Mouse (Mus musculus) left cerebral cortex, postnatal 10 days (tissue): ENCODE measurements at regions not wholly inside any gene's neighbourhood (a gene's known extent, or its start where the extent isn't known, plus 50 kb on each side); places are given as distances from the start of the nearest gene placed in this dataset.

Experiments used
- DNase-seq, 2 experiments: peaks; one replicate each; pipeline ENCODE4 v3.0.0; 2021 to 2022; ENCODE audit warnings: low spot score in 2 of 2, mixed read lengths in 1 of 2; ENCODE audit errors: extremely low spot score in 1 of 2
- intact Hi-C: fragments of 180-260 bp; cut with DNase I; formaldehyde crosslinking; loops from one replicate; pipeline ENCODE4 v1.15.1; 2025

DNA sequence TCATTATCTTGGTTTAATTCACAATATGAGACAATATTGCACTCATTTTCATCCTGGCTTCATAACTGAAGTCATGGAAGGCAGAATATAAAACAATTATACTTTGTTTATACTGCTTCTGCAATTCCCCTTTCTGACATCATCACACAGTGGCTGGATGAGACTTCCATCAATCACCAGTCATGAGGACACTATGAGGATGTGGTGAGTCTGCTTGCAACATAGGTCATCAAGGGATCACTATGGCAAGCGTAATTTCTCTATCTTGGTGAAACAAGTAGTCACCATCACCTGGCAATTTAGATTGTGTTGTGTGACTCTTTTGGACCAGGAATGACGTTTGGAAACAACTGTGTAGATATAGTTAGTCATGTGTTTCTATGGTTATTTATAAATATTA lies 134.6 kb downstream of the Hao1 start:
- intact Hi-C loops = no loop called here

GRCm38 (mm10) chr2:134399564-134399963 lies 154.6 kb downstream of the Hao1 start:
- no peak for DNase-seq
- intact Hi-C loops = no loop called here

More for the DNA sequence above, 134.6 kb downstream of the Hao1 start:
- DNase-seq = no peak

DNA sequence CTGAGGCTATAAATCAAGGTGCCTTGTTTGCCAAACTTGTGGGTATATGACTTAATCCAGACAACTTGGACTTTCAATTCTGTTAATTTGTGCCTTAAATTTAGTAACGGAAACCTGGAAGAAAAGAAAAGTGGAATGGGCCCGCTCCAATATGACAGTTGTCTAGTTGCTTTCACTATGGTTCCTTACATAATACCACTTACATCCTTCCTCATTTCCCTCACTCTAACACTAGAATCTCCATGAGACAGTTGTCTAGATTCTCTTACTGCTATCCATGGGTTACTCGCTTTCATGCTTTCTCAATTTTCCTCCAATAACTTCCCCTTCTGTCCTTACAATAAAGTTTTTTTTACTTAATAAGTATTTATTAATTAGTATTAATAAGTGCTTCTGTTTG lies 160.7 kb downstream of the Hao1 start:
- intact Hi-C loops = no loop called here

GRCm38 (mm10) chr2:134375116-134375515 lies 179.1 kb downstream of the Hao1 start:
- intact Hi-C loops = no loop called here
- peak in 1 of 2 experiments; percentile 13 for DNase-seq

More for the DNA sequence above, 160.7 kb downstream of the Hao1 start:
- DNase-seq = no peak

GRCm38 (mm10) chr2:134350894-134351501 lies 203.2 kb downstream of the Hao1 start:
- peak in 1 of 2 experiments; percentile 3 for DNase-seq
- intact Hi-C loops = no loop called here

DNA sequence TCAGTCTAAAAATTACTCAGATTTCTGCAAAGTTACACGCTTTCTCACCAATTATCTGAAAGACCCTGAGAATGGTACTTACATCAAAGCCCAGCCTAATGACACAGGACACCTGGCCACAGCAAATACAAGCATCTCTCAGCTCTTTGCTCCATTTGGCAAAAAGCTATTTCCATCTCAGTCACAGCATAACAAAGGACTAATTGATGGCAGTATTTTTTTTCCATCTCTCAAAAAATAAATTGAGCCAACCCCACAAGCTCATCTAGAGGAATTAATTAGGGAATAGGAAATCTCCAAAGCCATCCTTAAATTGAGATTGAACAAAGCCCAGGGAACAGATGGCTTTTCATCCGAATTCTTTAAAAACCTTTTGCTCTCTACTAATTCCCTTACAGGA lies 203.7 kb downstream of the Hao1 start:
- no peak for DNase-seq
- intact Hi-C loops = no loop called here

- intact Hi-C loops = no loop called here
- DNase-seq = no peak
Observed at GRCm38 (mm10) chr2:134342515-134343140, 211.5 kb downstream of the Hao1 start.

DNA sequence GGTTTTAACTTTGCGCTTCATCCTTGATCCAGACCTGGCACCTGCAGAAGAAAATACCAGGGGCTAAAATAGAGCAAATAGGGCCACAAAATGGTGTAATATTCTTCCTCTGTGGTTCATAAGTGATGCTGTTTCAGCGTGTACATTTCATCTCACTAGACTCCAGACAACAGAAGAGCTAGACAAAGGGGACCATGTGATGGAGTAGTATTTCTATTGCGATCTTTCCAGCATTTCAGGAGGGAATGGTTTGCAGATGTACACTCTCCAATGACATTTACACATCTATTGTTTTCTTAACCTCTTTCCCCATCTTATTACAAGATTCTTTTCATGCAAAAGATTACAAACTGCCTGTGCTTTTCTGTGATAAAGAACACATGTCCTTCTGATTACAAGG lies 246.1 kb downstream of the Hao1 start:
- intact Hi-C loops = no loop called here
- no peak for DNase-seq

DNA sequence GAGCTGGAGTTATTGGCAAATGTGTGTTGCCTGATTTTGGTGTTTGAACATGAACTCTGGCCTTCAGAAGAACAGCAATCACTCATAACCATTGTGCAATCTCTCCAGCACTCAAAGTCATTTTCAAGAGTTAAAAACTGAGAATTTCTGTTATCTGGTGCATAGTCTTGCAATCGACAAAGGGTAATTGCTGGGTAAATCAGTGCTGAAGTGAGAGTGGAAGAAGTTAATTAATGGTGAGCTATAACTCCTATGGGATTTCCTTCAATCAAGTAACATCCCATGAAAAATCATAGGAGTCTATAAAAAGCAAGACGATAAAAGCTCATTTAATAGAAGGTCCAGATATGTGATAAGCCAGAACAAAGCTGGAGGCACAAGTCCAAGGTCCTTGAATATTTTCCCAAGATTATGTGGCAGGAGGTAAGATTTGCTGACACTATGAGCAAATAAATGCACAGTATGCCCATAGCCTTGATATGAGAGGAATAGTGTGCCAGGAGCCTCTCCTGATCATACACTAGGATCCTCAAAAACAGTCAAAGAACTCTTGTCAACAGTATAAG lies 264.0 kb downstream of the Hao1 start:
- intact Hi-C loops = no loop called here
- no peak for DNase-seq

DNA sequence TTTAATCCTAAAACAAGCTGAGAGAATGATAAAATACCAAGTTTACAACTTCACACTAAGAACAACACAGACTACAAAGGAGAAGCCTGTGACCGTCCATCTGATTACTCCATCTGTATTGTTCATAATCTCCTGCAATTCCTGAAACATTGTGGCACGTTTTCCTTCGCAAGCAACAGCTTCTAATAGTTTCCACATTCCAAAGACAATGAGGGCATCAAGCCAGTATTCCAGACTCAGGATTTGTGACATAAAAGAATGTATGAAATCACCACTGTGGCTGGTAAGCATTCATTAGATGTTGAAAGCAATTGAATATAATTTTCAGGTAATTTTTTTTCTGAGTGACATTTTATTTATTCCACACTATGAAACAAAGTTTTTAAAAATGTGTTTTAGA lies 278.3 kb downstream of the Hao1 start:
- DNase-seq = no peak
- intact Hi-C loops = no loop called here

DNA sequence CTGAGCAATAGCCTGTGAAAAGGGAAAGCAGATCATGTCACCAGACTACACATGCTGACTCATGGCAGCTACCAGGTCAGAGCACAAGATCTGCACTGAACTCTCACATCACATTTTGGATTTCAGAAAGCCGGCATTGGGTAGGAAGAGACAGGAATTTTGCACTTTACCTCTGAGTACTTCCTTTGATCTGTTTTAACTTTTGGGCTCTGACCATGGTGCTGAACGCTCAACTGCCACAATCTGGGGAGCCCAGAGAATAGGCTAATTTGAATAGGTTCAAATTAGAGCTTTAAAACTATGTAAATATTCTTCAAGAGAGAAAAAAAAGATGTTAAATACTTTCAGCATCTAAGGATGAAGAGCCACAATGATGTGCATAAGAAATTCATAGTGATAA lies 285.7 kb downstream of the Hao1 start:
- no peak for DNase-seq
- intact Hi-C loops = no loop called here
